Mouse (Mus musculus) thymus, postnatal 0 days (tissue): ENCODE measurements around the gene Gm16867. TPM values are rescaled to one million over a fixed set of nuclear protein-coding genes. Genes with fewer than 3 reads are reported as not detected.
"Not testable (repeated sequence)": the region's sequence is repeated elsewhere in the genome, so short reads cannot be mapped to it uniquely, and the experiment has no call there.

Experiments used
- DNase-seq: peaks from one replicate; pipeline ENCODE4 v3.0.0-alpha.2; 2015; ENCODE audit warnings: low spot score
- polyA plus RNA-seq: library from polyadenylated mRNA; unstranded; fragments of >200 nt; fragmentation: Nextera tagmentation; extraction: Ambion mirVana; gene quantifications from 2 replicates; pipeline ENCODE4 v1.2.1, GENCODE M21; 2015

The Gm16867 gene
- polyA plus RNA-seq, 1 experiment from 2014 or later, result not detected

DNA sequence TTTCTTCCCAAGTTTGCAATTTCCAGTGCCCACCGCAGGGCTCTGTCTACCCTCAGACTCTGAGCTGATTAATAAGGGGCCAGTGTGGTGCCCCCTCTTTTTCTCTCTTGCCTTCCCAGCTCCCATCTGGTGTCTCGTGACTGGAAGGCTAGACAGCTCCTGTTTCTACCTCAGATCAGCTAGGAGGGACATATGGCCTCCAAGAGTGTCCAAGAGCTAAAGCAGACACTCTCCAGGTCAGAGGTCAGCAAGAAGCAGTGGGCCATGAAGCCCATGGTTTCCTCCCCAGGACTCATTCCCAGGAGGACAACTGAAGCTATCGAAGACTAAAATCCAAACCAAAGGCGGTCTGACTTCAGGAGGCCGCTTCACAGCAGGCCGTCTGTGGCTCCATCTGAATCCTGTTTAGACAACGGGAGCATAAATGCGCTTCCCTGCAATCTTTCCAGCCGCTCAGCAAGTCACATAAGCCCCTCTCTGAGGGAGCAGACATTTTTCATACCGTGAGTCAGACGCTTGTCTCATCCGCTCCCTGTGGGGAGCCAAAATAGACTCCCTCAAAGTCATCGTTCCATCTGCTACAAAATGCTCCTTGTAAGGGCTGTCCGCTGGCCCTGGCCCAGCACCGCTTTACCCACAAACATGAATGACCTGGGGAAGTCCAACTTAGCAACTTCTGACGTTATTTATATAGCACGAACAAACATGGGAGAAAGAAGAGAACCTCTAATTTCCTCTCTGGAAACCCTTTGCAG lies 35.4 kb downstream of the Gm16867 start:
- not testable (repeated sequence) for DNase-seq

- not testable (repeated sequence) for DNase-seq
Observed at GRCm38 (mm10) chr14:69464465-69464864, 38.7 kb downstream of the Gm16867 start.

DNA sequence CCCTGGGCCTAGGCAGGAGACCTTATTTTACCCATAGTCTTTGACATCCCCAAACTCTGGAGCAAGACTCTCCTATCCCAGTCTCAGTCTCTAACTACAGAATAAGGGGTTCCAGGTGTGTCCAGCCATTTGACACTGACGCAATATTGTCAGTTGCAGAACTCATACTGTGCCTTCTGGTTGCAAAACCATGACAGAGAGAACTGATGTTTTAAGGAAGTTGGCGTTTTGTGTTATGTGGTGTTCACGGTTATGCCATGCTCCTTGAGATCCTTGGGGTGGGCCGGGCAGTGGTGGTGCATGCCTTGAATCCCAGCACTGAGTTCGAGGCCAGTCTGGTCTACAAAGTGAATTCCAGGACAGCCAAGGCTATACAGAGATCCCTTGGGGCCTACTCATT lies 45.5 kb downstream of the Gm16867 start:
- not testable (repeated sequence) for DNase-seq

- not testable (repeated sequence) for DNase-seq
Observed at GRCm38 (mm10) chr14:69454640-69455039, 48.5 kb downstream of the Gm16867 start.

GRCm38 (mm10) chr14:69448845-69449244 lies 54.3 kb downstream of the Gm16867 start:
- DNase-seq, result not testable (repeated sequence)

- not testable (repeated sequence) for DNase-seq
Observed at GRCm38 (mm10) chr14:69447006-69447405, 56.2 kb downstream of the Gm16867 start.

DNA sequence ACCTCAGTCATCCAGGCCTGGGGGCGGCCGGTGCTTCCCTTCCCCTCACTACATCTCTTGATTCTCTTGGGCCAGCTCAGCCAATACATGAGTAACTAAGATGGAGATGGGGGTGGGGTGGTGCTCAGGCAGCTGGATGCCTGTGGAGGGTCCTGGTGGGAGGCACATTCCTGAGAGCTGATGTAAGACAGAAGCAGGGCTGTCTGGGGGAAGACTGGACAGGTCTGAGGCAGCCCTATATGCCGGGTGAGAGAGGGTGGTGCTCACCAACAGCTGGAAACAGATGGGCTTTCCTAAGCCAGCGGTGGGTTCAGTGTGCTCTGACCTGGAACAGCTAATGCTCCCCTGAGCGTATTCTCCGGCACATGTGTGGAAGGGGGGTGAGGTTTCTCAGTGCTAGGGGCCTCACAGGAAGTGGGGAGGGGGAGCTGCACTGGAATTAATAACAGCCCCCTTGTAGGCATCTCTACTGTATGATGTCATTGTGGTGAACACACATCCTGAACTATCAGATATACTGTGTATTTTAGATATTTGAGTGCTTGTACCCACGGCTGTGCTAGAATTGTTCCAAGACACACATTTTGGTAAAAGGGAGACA lies 60.0 kb downstream of the Gm16867 start:
- DNase-seq, result not testable (repeated sequence)

GRCm38 (mm10) chr14:69440955-69441354 lies 62.2 kb downstream of the Gm16867 start:
- DNase-seq, result not testable (repeated sequence)

- not testable (repeated sequence) for DNase-seq
Observed at GRCm38 (mm10) chr14:69438678-69439214, 64.4 kb downstream of the Gm16867 start.

GRCm38 (mm10) chr14:69421003-69421402 lies 82.2 kb downstream of the Gm16867 start:
- DNase-seq, result not testable (repeated sequence)

GRCm38 (mm10) chr14:69417545-69417944 lies 85.6 kb downstream of the Gm16867 start:
- not testable (repeated sequence) for DNase-seq

Other genes with a start within 250 kb of the Gm16867 start
- 0.03 and 0.05 TPM in 2 replicates for gene Synb, start 209.1 kb downstream of the Gm16867 start, polyA plus RNA-seq
- gene Gm27179, start 9.2 kb upstream of the Gm16867 start, polyA plus RNA-seq, result not detected in 2 replicates
- gene Entpd4b, start 52.1 kb upstream of the Gm16867 start, polyA plus RNA-seq, result 8.0 and 9.3 TPM in 2 replicates